Mouse (Mus musculus) stomach, postnatal 0 days (tissue): ENCODE measurements around the gene Kl. TPM values are rescaled to one million over a fixed set of nuclear protein-coding genes. Genes with fewer than 3 reads are reported as not detected.

Source experiments
- ATAC-seq: fragments of 200-750 bp; cut with Nextera tagmentation; 2 replicates; pipeline ENCODE4 v1.8.0; 2017; ENCODE audit not compliant: low FRiP score, low TSS enrichment
- DNase-seq: peaks from one replicate; pipeline ENCODE4 v3.0.0-alpha.2; 2016; ENCODE audit warnings: low spot score
- H3K27ac ChIP-seq: fragments of 300-500 bp; sonication (generic); replicated peaks from 2 replicates; pipeline ENCODE4 v1.5.1; 2014; ENCODE audit warnings: mild to moderate bottlenecking, control low read depth
- H3K27me3 ChIP-seq: fragments of 300-500 bp; sonication (generic); 2 replicates; pipeline ENCODE4 v1.6.1; 2014; ENCODE audit warnings: low read length; ENCODE audit not compliant: control insufficient read depth, insufficient read depth
- H3K36me3 ChIP-seq: fragments of 300-500 bp; sonication (generic); 2 replicates; pipeline ENCODE4 v1.6.1; 2014; ENCODE audit warnings: low read length, mixed read lengths; ENCODE audit not compliant: control insufficient read depth, insufficient read depth
- H3K4me1 ChIP-seq: fragments of 300-500 bp; sonication (generic); replicated peaks from 2 replicates; pipeline ENCODE4 v1.6.1; 2014; ENCODE audit warnings: antibody characterized with exemption; ENCODE audit not compliant: control insufficient read depth, insufficient read depth
- H3K4me2 ChIP-seq: fragments of 300-500 bp; sonication (generic); replicated peaks from 2 replicates; pipeline ENCODE4 v1.6.1; 2014; ENCODE audit warnings: low read depth, mild to moderate bottlenecking, control low read depth, moderate library complexity
- H3K4me3 ChIP-seq: fragments of 300-500 bp; sonication (generic); 2 replicates; pipeline ENCODE4 v1.5.1; 2014; ENCODE audit warnings: low read depth, low read length, control low read depth
- H3K9ac ChIP-seq: fragments of 300-500 bp; sonication (generic); 2 replicates; pipeline ENCODE4 v1.6.1; 2014; ENCODE audit warnings: mild to moderate bottlenecking, low read length, control low read depth, mixed read lengths
- H3K9me3 ChIP-seq: fragments of 300-500 bp; sonication (generic); 2 replicates; pipeline ENCODE4 v1.6.1; 2016; ENCODE audit warnings: low read length; ENCODE audit not compliant: control insufficient read depth
- CTCF ChIP-seq: IDR thresholded peaks from 2 replicates; pipeline ENCODE4 v1.5.1; 2016; ENCODE audit warnings: antibody characterized with exemption, low read depth, mild to moderate bottlenecking, moderate library complexity
- EP300 ChIP-seq: optimal IDR thresholded peaks from 2 replicates; pipeline ENCODE3; 2016; ENCODE audit warnings: antibody characterized with exemption
- WGBS: fragments of 180-500 bp; shearing (Covaris S2); extraction: QIAGEN DNeasy Blood & Tissue Kit; methylation state at CpG from one replicate; pipeline ENCODE4 v1.1.7; 2014; 5-methylcytosine and 5-hydroxymethylcytosine counted together
- polyA plus RNA-seq: library from polyadenylated mRNA; unstranded; fragments of >200 nt; fragmentation: Nextera tagmentation; extraction: Ambion mirVana; gene quantifications from 2 replicates; pipeline ENCODE4 v1.2.1, GENCODE M21; 2015

The Kl gene
- polyA plus RNA-seq, 1 experiment from 2014 or later = 0.30 TPM

DNA sequence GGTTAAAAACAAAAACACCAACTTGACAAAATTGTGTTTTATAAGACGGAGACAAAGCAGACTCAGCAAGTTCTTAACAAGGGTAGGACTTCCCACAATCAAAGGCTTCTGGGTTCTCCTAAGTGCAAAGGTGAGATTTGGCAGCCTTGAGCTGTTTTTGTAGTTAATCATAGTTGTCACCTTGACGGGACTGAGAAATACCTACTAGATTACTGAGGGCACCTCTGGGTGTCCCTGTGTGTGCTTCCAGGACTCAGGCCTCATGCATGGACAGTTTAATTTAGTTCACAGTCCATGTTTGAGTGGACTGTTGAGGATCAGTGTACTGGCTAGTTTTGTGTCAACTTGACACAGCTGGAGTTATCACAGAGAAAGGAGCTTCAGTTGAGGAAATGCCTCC lies 72.1 kb downstream of the Kl start:
- 59% methylated on average over 2 of the region's 2 CpGs for WGBS
- Histone ChIP-seq H3K4me1 (0 out of 2 replicates have a peak, but pooled peaks cover 5% of the 10 kb centered on the region), H3K36me3 (no peaks in the 10 kb centered on the region), H3K4me3 (no peak overlapping the region), H3K9ac (no peak overlapping the region), H3K4me2 (no peak overlapping the region), H3K27ac (no peak overlapping the region), H3K27me3 (no peaks in the 10 kb centered on the region), H3K9me3 (no peaks in the 10 kb centered on the region)
- DNase-seq (no peak), ATAC-seq (no peak)
- TF ChIP-seq CTCF (no peak), EP300 (no peak)

DNA sequence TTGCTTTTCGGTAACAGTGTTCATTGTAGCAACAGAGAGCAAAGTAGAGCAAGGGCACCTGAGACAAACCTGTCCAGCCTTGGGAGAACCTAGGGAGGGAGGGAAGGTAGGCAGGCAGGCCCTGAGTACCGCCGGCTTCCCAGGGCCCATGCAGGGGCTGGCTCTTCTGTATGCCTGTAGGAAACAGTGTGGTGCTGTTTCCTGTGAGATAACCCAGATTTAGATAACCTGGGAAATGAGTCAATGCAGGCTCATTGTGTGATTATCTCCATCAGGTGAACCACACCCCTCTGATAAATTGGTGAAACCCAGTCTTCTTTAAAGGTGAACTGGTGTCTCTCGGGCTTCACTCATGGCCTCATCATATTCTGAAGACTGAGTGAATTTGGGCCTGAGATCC lies 73.7 kb downstream of the Kl start:
- Histone ChIP-seq H3K36me3 (no peaks in the 10 kb centered on the region), H3K9ac (no peak overlapping the region), H3K9me3 (no peaks in the 10 kb centered on the region), H3K4me2 (no peak overlapping the region), H3K4me1 (0 out of 2 replicates have a peak, but pooled peaks cover 3% of the 10 kb centered on the region), H3K27ac (no peak overlapping the region), H3K27me3 (no peaks in the 10 kb centered on the region), H3K4me3 (no peak overlapping the region)
- ATAC-seq = no peak
- TF ChIP-seq EP300 (no peak), CTCF (no peak)
- DNase-seq = no peak
- WGBS = 74% methylated on average over 4 of the region's 4 CpGs

DNA sequence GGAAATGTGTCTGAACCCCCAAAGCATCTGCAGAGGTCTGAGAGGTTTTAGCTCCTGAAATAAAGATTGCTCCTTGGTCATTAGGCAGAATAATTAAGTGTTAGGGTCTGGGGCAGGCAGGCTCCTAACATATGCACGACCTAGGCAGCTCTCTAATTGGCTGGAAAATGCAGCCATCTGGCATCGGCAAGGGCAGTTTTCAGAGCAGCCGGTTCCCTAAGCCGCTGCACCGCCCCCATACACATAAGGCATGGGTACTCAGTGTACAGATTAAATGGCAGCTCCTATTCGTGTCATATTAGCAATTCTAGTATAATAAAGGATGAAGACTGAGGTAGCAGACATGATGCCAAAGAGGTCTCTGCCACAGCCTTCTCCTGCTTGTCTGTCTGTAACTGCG lies 74.8 kb downstream of the Kl start:
- no peaks in the 10 kb centered on the region for H3K9me3 ChIP-seq
- H3K36me3 ChIP-seq = no peaks in the 10 kb centered on the region
- WGBS = 71% methylated on average over 7 of the region's 7 CpGs
- no peak overlapping the region for H3K4me2 ChIP-seq
- no peak overlapping the region for H3K4me3 ChIP-seq
- no peaks in the 10 kb centered on the region for H3K27me3 ChIP-seq
- no peak overlapping the region for H3K27ac ChIP-seq
- 0 out of 2 replicates have a peak, but pooled peaks cover 3% of the 10 kb centered on the region for H3K4me1 ChIP-seq
- ATAC-seq (no peak), DNase-seq (no peak)
- no peak overlapping the region for H3K9ac ChIP-seq
- TF ChIP-seq EP300 (no peak), CTCF (no peak)

DNA sequence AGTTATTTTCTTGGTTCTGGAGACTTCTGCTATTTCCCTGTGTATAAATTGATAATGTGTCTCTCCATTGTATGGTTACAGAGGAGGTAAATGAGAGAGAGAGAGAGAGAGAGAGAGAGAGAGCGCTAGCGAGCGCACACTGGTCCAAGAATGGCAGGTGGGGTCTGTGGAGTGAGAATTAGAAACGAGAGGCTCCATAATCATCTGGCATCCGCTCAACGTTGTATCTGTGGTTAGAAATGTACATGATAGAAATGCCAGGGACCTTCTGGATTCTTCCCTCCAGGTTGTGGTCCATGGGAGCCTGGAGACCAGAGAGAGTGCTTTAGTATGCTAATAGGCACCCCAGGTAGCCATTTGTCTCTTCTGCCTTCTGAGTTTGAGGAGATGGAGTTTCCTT lies 76.5 kb downstream of the Kl start:
- no peak for DNase-seq
- Histone ChIP-seq H3K4me3 (no peak overlapping the region), H3K4me2 (no peak overlapping the region), H3K27me3 (no peaks in the 10 kb centered on the region), H3K9ac (no peak overlapping the region), H3K36me3 (no peaks in the 10 kb centered on the region), H3K9me3 (0 out of 2 replicates have a peak, but pooled peaks cover 4% of the 10 kb centered on the region), H3K27ac (no peak overlapping the region), H3K4me1 (no peaks in the 10 kb centered on the region)
- TF ChIP-seq CTCF (no peak), EP300 (no peak)
- ATAC-seq = no peak
- WGBS = 58% methylated on average over 6 of the region's 6 CpGs

DNA sequence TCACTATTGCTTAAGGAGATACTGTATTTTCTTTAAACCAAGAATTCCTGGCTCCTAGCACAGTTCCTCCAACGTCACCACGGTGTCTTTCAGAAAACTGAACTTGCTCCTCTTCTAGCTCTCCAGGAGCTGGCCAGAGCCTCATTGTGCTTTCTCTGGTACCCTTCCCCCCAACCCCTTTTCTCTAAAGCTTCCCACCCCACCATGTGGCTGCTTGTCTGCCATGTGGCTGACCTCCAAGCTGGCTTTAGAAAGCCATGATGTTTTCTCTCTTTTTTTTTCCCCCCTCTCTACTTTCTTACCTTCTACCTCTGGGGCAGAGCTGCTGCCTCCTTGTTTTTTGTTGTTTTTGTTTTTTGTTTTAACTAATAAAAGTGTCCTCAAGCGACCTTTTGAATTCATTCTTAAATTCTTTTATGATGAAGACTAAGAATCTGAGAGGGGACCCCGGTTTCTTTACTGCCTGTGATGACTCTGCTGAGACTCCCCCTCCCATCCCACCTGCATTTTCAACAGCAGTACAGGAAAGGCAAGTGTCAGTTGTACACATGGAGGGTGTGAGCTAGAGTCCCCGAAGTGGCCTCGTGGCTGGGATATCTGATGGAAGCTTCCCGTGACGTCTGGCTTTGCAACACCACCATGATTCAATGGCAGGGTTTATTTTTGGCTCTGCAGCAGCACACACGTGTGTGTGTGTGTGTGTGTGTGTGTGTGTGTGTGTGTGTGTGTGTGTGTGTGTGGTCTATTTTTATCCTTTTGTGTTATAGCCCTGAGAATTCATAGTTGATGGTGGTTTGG lies 82.5 kb downstream of the Kl start:
- H3K4me1 ChIP-seq = no peaks in the 10 kb centered on the region
- 0 out of 2 replicates have a peak, but pooled peaks cover 4% of the 10 kb centered on the region for H3K9me3 ChIP-seq
- DNase-seq (no peak), ATAC-seq (no peak)
- no peaks in the 10 kb centered on the region for H3K27me3 ChIP-seq
- H3K36me3 ChIP-seq = peaks cover 6% of the 10 kb centered on the region
- no peak overlapping the region for H3K27ac ChIP-seq
- WGBS = 58% methylated on average over 9 of the region's 9 CpGs
- H3K4me2 ChIP-seq = no peak overlapping the region
- no peak overlapping the region for H3K4me3 ChIP-seq
- no peak for TF ChIP-seq CTCF
- TF ChIP-seq EP300 = no peak
- H3K9ac ChIP-seq = no peak overlapping the region

DNA sequence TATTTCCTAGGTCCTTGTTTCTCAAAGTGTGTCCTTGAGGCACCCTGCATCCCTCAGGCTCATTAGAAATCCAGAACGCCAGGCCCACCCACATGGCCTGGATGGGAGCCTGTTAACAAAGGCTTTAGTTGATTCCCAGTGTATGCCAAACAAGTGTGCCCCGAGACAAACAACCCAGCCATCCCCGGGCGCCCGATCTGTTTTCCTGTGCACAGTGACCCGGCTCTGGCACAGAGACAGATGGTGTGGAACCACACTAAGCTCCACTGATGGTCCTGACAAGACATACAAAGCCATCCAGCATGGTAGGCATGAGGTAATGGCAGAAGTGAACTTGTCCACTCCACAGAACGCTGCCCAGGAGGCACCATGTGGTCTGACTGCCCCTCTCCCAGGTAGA lies 85.5 kb downstream of the Kl start:
- no peak for ATAC-seq
- no peak for DNase-seq
- TF ChIP-seq CTCF = no peak
- TF ChIP-seq EP300 = no peak
- H3K4me2 ChIP-seq = no peak overlapping the region
- WGBS = 78% methylated on average over 7 of the region's 7 CpGs
- no peaks in the 10 kb centered on the region for H3K27me3 ChIP-seq
- H3K9me3 ChIP-seq = 0 out of 2 replicates have a peak, but pooled peaks cover 4% of the 10 kb centered on the region
- H3K4me1 ChIP-seq = no peaks in the 10 kb centered on the region
- no peak overlapping the region for H3K4me3 ChIP-seq
- no peak overlapping the region for H3K27ac ChIP-seq
- peaks cover 15% of the 10 kb centered on the region for H3K36me3 ChIP-seq
- no peak overlapping the region for H3K9ac ChIP-seq
